Mouse (Mus musculus) myocyte (in vitro differentiated cells): ENCODE results near the gene Fbxl18. TPM values are rescaled to one million over a fixed set of nuclear protein-coding genes. Genes with fewer than 3 reads are reported as not detected.
A peak's percentile ranks its signal among the peaks of the same experiment; 100 is the strongest.

Source experiments
- H3K27me3 ChIP-seq: one replicate; pipeline ENCODE4 v1.6.1; 2011; ENCODE audit not compliant: control insufficient read depth, insufficient read depth, insufficient read length
- H3K36me3 ChIP-seq: one replicate; pipeline ENCODE4 v1.6.1; 2011; ENCODE audit not compliant: control insufficient read depth, insufficient read depth
- H3K4me2 ChIP-seq: one replicate; pipeline ENCODE4 v1.6.1; 2011; ENCODE audit warnings: low read depth, control low read depth
- H3K4me3 ChIP-seq: one replicate; pipeline ENCODE4 v1.5.1; 2011; ENCODE audit warnings: mild to moderate bottlenecking, control low read depth, moderate library complexity
- H3K79me2 ChIP-seq: one replicate; pipeline ENCODE4 v1.6.1; 2011; ENCODE audit not compliant: control insufficient read depth, insufficient read depth
- H3ac ChIP-seq: one replicate; pipeline ENCODE4 v1.6.1; 2011; ENCODE audit not compliant: control insufficient read depth, insufficient read length
- CEBPB ChIP-seq: IDR thresholded peaks from 2 replicates; pipeline ENCODE4 v1.6.1; 2011; ENCODE audit warnings: mild to moderate bottlenecking, moderate library complexity; ENCODE audit not compliant: poor library complexity, insufficient read depth, severe bottlenecking
- E2F4 ChIP-seq: IDR thresholded peaks from one replicate; pipeline ENCODE4 v1.6.1; 2011; ENCODE audit warnings: mild to moderate bottlenecking, control low read depth, moderate library complexity; ENCODE audit not compliant: insufficient read depth
- MAX ChIP-seq: IDR thresholded peaks from one replicate; pipeline ENCODE4 v1.6.1; 2011; ENCODE audit warnings: low read depth, mild to moderate bottlenecking, control low read depth
- MYOD1 ChIP-seq, 3 experiments: IDR thresholded peaks; one replicate each; pipeline ENCODE4 v1.6.1; 2011; ENCODE audit warnings: control low read depth in 2 of 3, low read depth in 2 of 3, mild to moderate bottlenecking in 2 of 3, moderate library complexity in 1 of 3; ENCODE audit not compliant: insufficient read length in 2 of 3, control insufficient read depth in 1 of 3
- MYOG ChIP-seq, 3 experiments: IDR thresholded peaks; one replicate each; pipeline ENCODE4 v1.6.1; 2011; ENCODE audit warnings: control low read depth in 2 of 3, low read depth in 2 of 3, mild to moderate bottlenecking in 2 of 3; ENCODE audit not compliant: insufficient read length in 2 of 3, control insufficient read depth in 1 of 3, insufficient read depth in 1 of 3
- POLR2A ChIP-seq: IDR thresholded peaks from one replicate; pipeline ENCODE4 v1.6.1; 2011; ENCODE audit warnings: low read depth, mild to moderate bottlenecking, control low read depth, moderate library complexity; ENCODE audit not compliant: insufficient read length
- POLR2AphosphoS2 ChIP-seq: IDR thresholded peaks from one replicate; pipeline ENCODE4 v1.6.1; 2011; ENCODE audit warnings: low read depth, control low read depth; ENCODE audit not compliant: insufficient read length
- REST ChIP-seq: IDR thresholded peaks from one replicate; pipeline ENCODE4 v1.6.1; 2011; ENCODE audit warnings: mild to moderate bottlenecking, control low read depth, moderate library complexity; ENCODE audit not compliant: insufficient read depth, insufficient read length
- SRF ChIP-seq: IDR thresholded peaks from one replicate; pipeline ENCODE4 v1.6.1; 2011; ENCODE audit warnings: low read depth; ENCODE audit not compliant: control insufficient read depth, insufficient read length
- TCF12 ChIP-seq: IDR thresholded peaks from one replicate; pipeline ENCODE4 v1.6.1; 2011; ENCODE audit warnings: mild to moderate bottlenecking, control low read depth; ENCODE audit not compliant: poor library complexity, insufficient read depth, severe bottlenecking
- TCF3 ChIP-seq: IDR thresholded peaks from one replicate; pipeline ENCODE4 v1.6.1; 2011; ENCODE audit warnings: low read depth, control low read depth; ENCODE audit not compliant: insufficient read length
- USF1 ChIP-seq: IDR thresholded peaks from one replicate; pipeline ENCODE4 v1.6.1; 2011; ENCODE audit warnings: low read depth, mild to moderate bottlenecking, control low read depth, moderate library complexity
- polyA plus RNA-seq: library from polyadenylated mRNA; unstranded; fragments of >200 nt; fragmentation: generic; extraction: Trizol; gene quantifications from one replicate; pipeline ENCODE4 v1.2.1, GENCODE M21; 2012; ENCODE audit warnings: missing spikeins

Fbxl18 gene
- polyA plus RNA-seq, 1 experiment = 7.6 TPM

DNA sequence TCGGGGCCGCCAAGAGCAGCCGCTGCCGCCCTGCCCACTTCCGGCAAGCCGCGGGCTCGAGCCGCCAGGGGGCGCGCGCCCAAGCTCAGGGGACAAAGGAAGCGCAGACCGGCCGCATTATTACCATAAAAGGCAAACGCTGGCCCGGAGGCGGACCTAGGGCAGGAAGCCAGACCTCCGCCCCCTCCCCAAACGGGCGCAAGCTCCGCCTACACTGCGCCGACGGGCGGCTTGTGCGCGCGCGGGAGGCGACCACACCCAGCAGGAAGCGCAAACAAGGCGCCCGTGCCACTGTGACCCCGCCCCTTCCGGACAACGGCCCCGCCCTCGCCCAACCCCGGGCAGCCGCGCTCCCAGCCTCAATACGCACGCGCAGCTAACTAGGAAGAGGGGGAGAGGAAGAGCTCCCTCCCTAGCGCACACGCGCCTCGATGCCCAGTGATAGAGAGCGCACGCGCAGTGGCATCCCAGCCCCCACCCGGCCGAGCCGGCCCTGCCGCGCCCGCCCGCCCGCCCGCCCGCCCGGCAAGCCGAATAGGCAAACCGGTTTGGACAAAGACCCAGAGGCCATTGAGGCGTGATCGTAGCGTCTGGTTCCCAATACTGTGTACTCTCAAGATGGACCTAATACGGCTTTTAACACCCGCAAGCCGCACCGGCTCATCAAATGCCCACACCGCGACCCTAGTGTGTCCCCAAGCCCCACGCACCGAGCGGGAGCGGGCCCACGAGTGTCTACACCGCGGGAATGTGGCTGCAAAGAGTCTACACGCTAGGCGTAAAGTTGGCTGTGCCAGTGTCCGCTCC lies 10.7 kb upstream of the Fbxl18 start:
- no peak for TF ChIP-seq TCF12
- no peak for TF ChIP-seq CEBPB
- TF ChIP-seq E2F4 = no peak
- no peak for TF ChIP-seq USF1
- no peak for TF ChIP-seq REST
- TF ChIP-seq MAX = no peak
- TF ChIP-seq MYOG (IDR thresholded peaks at IDR 0.05; ENCODE audit: control insufficient read depth in 1 of 3, insufficient read depth in 1 of 3, insufficient read length in 2 of 3, low read depth in 2 of 3) = no peak
- TF ChIP-seq MYOD1 (IDR thresholded peaks at IDR 0.05; ENCODE audit: control insufficient read depth in 1 of 3, insufficient read length in 2 of 3, low read depth in 2 of 3) = no peak
- peak; percentile 54 for TF ChIP-seq POLR2AphosphoS2
- peak; percentile 58 for TF ChIP-seq POLR2A
- peak; percentile 1 for TF ChIP-seq TCF3
- peak; percentile 100 for TF ChIP-seq SRF
- Histone ChIP-seq H3K36me3 (peaks cover 41% of the 10 kb centered on the region), H3K27me3 (no peaks in the 10 kb centered on the region), H3K4me2 (no peak overlapping the region), H3ac (peak overlapping the region; percentile 81), H3K4me3 (peak overlapping the region; percentile 97), H3K79me2 (peaks cover 47% of the 10 kb centered on the region)

DNA sequence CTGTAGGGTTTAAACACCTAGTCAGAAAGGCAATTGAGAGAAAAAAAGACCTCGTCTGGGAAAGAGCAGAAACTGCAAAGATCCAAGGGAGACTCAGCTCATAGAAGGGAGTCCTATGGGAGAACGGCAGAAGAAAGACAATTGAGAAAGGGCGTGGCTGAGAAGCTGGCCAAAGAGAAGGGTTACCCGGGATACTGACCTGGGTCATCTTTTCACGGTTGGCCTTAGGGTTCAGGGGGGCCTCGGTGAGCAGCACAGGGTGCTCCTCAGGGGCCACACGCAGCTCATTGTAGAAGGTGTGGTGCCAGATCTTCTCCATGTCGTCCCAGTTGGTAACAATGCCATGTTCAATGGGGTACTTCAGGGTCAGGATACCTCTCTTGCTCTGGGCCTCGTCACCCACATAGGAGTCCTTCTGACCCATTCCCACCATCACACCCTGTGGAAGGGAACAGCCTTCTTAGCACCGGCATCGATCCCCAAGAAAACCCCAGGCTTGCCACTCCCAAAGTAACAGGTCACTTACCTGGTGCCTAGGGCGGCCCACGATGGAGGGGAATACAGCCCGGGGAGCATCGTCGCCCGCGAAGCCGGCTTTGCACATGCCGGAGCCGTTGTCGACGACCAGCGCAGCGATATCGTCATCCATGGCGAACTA lies 9.9 kb upstream of the Fbxl18 start:
- TF ChIP-seq TCF12 (no peak), REST (no peak), USF1 (no peak), MYOG (IDR thresholded peaks at IDR 0.05; ENCODE audit: control insufficient read depth in 1 of 3, insufficient read depth in 1 of 3, insufficient read length in 2 of 3, low read depth in 2 of 3) (no peak), CEBPB (no peak), POLR2A (peak; percentile 14), MYOD1 (IDR thresholded peaks at IDR 0.05; ENCODE audit: control insufficient read depth in 1 of 3, insufficient read length in 2 of 3, low read depth in 2 of 3) (no peak), SRF (peak; percentile 20), MAX (no peak), E2F4 (no peak), POLR2AphosphoS2 (peak; percentile 10), TCF3 (no peak)
- peak overlapping the region; percentile 97 for H3K4me3 ChIP-seq
- peaks cover 47% of the 10 kb centered on the region for H3K79me2 ChIP-seq
- peaks cover 46% of the 10 kb centered on the region for H3K36me3 ChIP-seq
- no peaks in the 10 kb centered on the region for H3K27me3 ChIP-seq
- peak overlapping the region; percentile 79 for H3K4me2 ChIP-seq
- H3ac ChIP-seq = peak overlapping the region; percentile 81

GRCm38 (mm10) chr5:142904208-142905037 lies 9.2 kb upstream of the Fbxl18 start:
- H3ac ChIP-seq = peak overlapping the region; percentile 81
- H3K4me3 ChIP-seq = peak overlapping the region; percentile 97
- H3K79me2 ChIP-seq = peaks cover 47% of the 10 kb centered on the region
- H3K4me2 ChIP-seq = peak overlapping the region; percentile 79
- no peaks in the 10 kb centered on the region for H3K27me3 ChIP-seq
- H3K36me3 ChIP-seq = peaks cover 46% of the 10 kb centered on the region
- TF ChIP-seq USF1 (no peak), POLR2AphosphoS2 (peak; percentile 87), POLR2A (peak; percentile 74), REST (no peak), E2F4 (no peak), MAX (no peak), MYOG (IDR thresholded peaks at IDR 0.05; ENCODE audit: control insufficient read depth in 1 of 3, insufficient read depth in 1 of 3, insufficient read length in 2 of 3, low read depth in 2 of 3) (no peak)

GRCm38 (mm10) chr5:142903470-142904207 lies 8.4 kb upstream of the Fbxl18 start:
- H3K79me2 ChIP-seq = peaks cover 46% of the 10 kb centered on the region
- peak overlapping the region; percentile 79 for H3K4me2 ChIP-seq
- peaks cover 46% of the 10 kb centered on the region for H3K36me3 ChIP-seq
- TF ChIP-seq CEBPB (no peak), TCF12 (no peak), POLR2A (peak; percentile 57), POLR2AphosphoS2 (peak; percentile 90), MYOG (IDR thresholded peaks at IDR 0.05; ENCODE audit: control insufficient read depth in 1 of 3, insufficient read depth in 1 of 3, insufficient read length in 2 of 3, low read depth in 2 of 3) (no peak), REST (no peak)
- no peaks in the 10 kb centered on the region for H3K27me3 ChIP-seq
- H3K4me3 ChIP-seq = peak overlapping the region; percentile 97
- peak overlapping the region; percentile 81 for H3ac ChIP-seq
